Mouse (Mus musculus): ENCODE data around the gene Arhgap24.

DNA sequence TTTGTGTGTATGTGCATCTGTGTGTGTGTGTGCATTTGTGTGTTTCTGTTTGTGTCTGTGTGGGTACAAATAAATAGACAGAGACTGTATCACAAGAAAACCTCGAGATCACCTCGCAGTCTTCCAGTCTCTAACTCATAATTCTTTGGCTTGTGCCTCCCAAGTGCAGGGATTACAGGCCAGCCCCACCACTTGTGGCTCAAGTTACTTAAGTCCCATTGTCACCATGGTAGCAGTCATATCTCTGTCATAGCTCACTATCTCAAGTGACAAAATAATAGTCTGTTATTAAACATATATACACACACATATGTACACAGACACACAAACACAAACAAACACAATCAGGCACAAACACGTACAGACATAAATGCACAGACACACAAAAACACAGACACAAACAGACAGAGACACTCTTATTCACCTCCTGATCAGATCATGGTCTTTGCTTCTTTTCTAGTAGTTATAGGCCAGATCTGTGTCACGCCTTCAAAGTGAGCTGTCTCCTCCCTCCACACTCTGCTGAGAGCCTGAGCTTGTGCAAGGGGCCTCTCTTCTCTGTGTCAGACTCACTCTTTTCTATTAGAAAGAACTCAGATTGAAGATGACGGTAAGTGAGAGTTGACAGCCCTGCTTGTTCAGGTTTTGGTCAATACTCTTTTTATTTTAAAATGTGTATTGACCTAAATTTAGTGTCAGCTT is 261.5 kb downstream of the Arhgap24 start:
- TF ChIP-seq POLR2A (IDR thresholded peaks at IDR 0.05; ENCODE audit: low read depth, low read length) = no peak
- TF ChIP-seq CTCF (IDR thresholded peaks at IDR 0.05; ENCODE audit: extremely low read depth, insufficient read depth, insufficient read length, insufficient replicate concordance) = no peak

Measured in spleen, adult 2 months (tissue).